ENCODE assay signal across 10 mouse cellular contexts in the genomic region with DNA sequence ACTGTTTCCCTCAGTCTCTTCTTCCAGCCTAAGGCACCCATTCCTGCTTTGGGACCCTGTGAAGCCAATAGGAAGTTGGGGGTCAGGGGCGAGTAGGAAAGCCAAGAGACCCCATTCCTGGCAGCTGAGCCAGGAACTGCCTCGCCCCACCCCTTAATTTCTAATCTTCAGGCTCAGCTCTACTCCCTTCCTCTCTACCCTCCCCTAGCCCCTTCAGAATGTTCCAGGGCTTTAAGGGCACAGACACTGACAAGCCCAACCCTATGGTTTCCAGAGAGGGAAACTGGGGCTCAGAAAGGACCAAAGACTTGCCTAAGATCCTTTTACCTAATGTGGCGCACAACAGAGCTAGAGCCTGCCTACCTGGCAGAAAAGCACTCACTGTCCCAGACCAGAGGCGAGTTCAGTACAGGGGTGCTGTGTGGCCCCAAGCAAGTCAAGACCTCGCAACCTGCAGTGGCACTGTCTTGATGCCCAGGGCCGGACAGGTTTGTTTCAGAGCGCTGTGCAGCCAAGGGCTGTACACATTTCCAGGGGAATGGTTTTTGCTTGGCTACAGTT. TPM values are rescaled to one million over a fixed set of nuclear protein-coding genes. Genes with fewer than 3 reads are reported as not detected.
DNase-seq lines count a peak whose midpoint lies in the region; ATAC-seq and TF ChIP-seq lines count a peak whose summit lies in the region.
"Had no signal": no experiment of that assay in that cellular context is flagged by ENCODE, and none has a peak within 500 bp of the region (broad histone marks: within the 10 kb centered on the region; RNA-seq: fewer than 3 reads in every experiment).

No protein-coding gene starts in this region.

- TF ChIP-seq CTCF in lung, postnatal 0 days (IDR thresholded peaks at IDR 0.05), result no peak
- no peak for TF ChIP-seq CTCF in lung, adult 2 months (IDR thresholded peaks at IDR 0.05; ENCODE audit: insufficient read depth, low read length)

- no peak overlapping the region for H3K4me2 ChIP-seq in lung, postnatal 0 days (replicated peaks; ENCODE audit: low read depth, low read length)
- peak overlapping the region; percentile 42 for H3K4me2 ChIP-seq in stomach, embryonic 16.5 days (ENCODE audit: low read depth, low read length)

- no peak for DNase-seq in heart, embryonic 10.5 days (ENCODE audit: low spot score)
- no peak for DNase-seq in heart, adult 18-20 months
- DNase-seq in lung, postnatal 0 days (ENCODE audit: low spot score), result no peak
- no peak for DNase-seq in lung, adult 2 months
- DNase-seq in limb, embryonic 10.5 days (ENCODE audit: low spot score), result no peak
- DNase-seq in B cell, adult 2 months, result no peak
- DNase-seq in layer of hippocampus, adult 18-20 months (ENCODE audit: low spot score in 2 of 2), result no peak
- DNase-seq: heart, postnatal 4 days; layer of hippocampus, adult 9-11 months had no signal

- peak overlapping the region; percentile 46 for H3K4me3 ChIP-seq in heart, embryonic 10.5 days
- no peak overlapping the region for H3K4me3 ChIP-seq in lung, postnatal 0 days (ENCODE audit: low read depth, low read length)
- no peak overlapping the region for H3K4me3 ChIP-seq in lung, adult 2 months (replicated peaks; ENCODE audit: extremely low read depth, low read depth, low read length)
- peak overlapping the region; percentile 32 for H3K4me3 ChIP-seq in limb, embryonic 10.5 days
- no peak overlapping the region; the same call in 1 of the 2 replicates for H3K4me3 ChIP-seq in stomach, embryonic 16.5 days (replicated peaks; ENCODE audit: low read length)

- H3K36me3 ChIP-seq in heart, embryonic 10.5 days, result no peaks in the 10 kb centered on the region
- H3K36me3 ChIP-seq in lung, postnatal 0 days (ENCODE audit: insufficient read depth, low read length), result no peaks in the 10 kb centered on the region
- no peaks in the 10 kb centered on the region for H3K36me3 ChIP-seq in limb, embryonic 10.5 days
- no peaks in the 10 kb centered on the region for H3K36me3 ChIP-seq in stomach, embryonic 16.5 days (ENCODE audit: control insufficient read depth, insufficient read depth, low read length)

- 44% methylated on average over 7 of the region's 7 CpGs for WGBS in heart, embryonic 10.5 days
- WGBS in lung, postnatal 0 days, result 61% methylated on average over 7 of the region's 7 CpGs
- 65% methylated on average over 7 of the region's 7 CpGs for WGBS in lung, adult 2 months
- WGBS in limb, embryonic 10.5 days, result 46% methylated on average over 7 of the region's 7 CpGs
- WGBS in stomach, embryonic 16.5 days, result 54% methylated on average over 7 of the region's 7 CpGs

- H3K4me1 ChIP-seq in heart, embryonic 10.5 days, result peaks cover 35% of the 10 kb centered on the region
- no peaks in the 10 kb centered on the region for H3K4me1 ChIP-seq in lung, postnatal 0 days (ENCODE audit: insufficient read depth, low read depth, low read length)
- no peaks in the 10 kb centered on the region for H3K4me1 ChIP-seq in lung, adult 2 months (ENCODE audit: control insufficient read depth, insufficient read depth, low read length)
- peaks cover 22% of the 10 kb centered on the region for H3K4me1 ChIP-seq in limb, embryonic 10.5 days
- peaks cover 20% of the 10 kb centered on the region for H3K4me1 ChIP-seq in stomach, embryonic 16.5 days (ENCODE audit: control insufficient read depth, insufficient read depth, low read length)

- H3K9ac ChIP-seq in lung, postnatal 0 days (replicated peaks; ENCODE audit: low read depth), result no peak overlapping the region
- H3K9ac ChIP-seq in stomach, embryonic 16.5 days (ENCODE audit: low read length), result peak overlapping the region; percentile 49

- ATAC-seq in lung, postnatal 0 days, result 0 out of 2 replicates have a peak, but pooled peaks have one; percentile 4
- ATAC-seq in stomach, embryonic 16.5 days (ENCODE audit: insufficient read depth, low FRiP score), result no peak

- H3K27me3 ChIP-seq in heart, embryonic 10.5 days (ENCODE audit: insufficient read depth, poor library complexity, severe bottlenecking), result peaks cover 47% of the 10 kb centered on the region
- H3K27me3 ChIP-seq in lung, postnatal 0 days (replicated peaks; ENCODE audit: insufficient read depth, low read length), result 0 out of 2 replicates have a peak, but pooled peaks cover 3% of the 10 kb centered on the region
- H3K27me3 ChIP-seq in limb, embryonic 10.5 days (ENCODE audit: low read depth, poor library complexity, severe bottlenecking), result peaks cover 50% of the 10 kb centered on the region
- H3K27me3 ChIP-seq in stomach, embryonic 16.5 days (ENCODE audit: control insufficient read depth, insufficient read depth, low read length), result peaks cover 21% of the 10 kb centered on the region; the same call in 1 of the 2 replicates

- TF ChIP-seq EP300 in lung, postnatal 0 days (IDR thresholded peaks at IDR 0.05), result no peak

- H3K27ac ChIP-seq in heart, embryonic 10.5 days, result peak overlapping the region; percentile 70
- H3K27ac ChIP-seq in lung, postnatal 0 days (ENCODE audit: low read length), result no peak overlapping the region
- 0 out of 2 replicates have a peak overlapping the region, but pooled peaks have one; percentile 38 for H3K27ac ChIP-seq in limb, embryonic 10.5 days
- H3K27ac ChIP-seq in stomach, embryonic 16.5 days (ENCODE audit: low read length), result no peak overlapping the region

- TF ChIP-seq POLR2A in lung, adult 2 months (IDR thresholded peaks at IDR 0.05; ENCODE audit: borderline replicate concordance, extremely low read depth, low read depth, low read length), result no peak

- no peaks in the 10 kb centered on the region for H3K9me3 ChIP-seq in heart, embryonic 10.5 days
- H3K9me3 ChIP-seq in lung, postnatal 0 days (ENCODE audit: low read length), result no peaks in the 10 kb centered on the region
- H3K9me3 ChIP-seq in limb, embryonic 10.5 days (replicated peaks), result no peaks in the 10 kb centered on the region
- H3K9me3 ChIP-seq in stomach, embryonic 16.5 days (replicated peaks; ENCODE audit: control insufficient read depth, low read length), result no peaks in the 10 kb centered on the region

RNA-seq across cellular contexts. Expression of gene Rhd, which starts 5.6 kb away (rescaled TPM):
- polyA plus RNA-seq in heart, embryonic 10.5 days (2016; fragmentation: Nextera tagmentation; extraction: Ambion mirVana), result 24.2 and 38.7 TPM in 2 replicates
- total RNA-seq in heart, adult 18-20 months (2021), result 1 to 10 TPM; 6.9 TPM
- 1.5 and 2.8 TPM in 2 replicates for polyA plus RNA-seq in lung, postnatal 0 days (2015; fragmentation: Nextera tagmentation; extraction: Ambion mirVana)
- polyA plus RNA-seq in lung, adult 2 months (2012; rRNA removed), result 0.14 TPM in 1 of 2 replicates, not detected in the other
- 9.7 and 9.8 TPM in 2 replicates for polyA plus RNA-seq in limb, embryonic 10.5 days (2016; fragmentation: Nextera tagmentation; extraction: Ambion mirVana)
- polyA plus RNA-seq in stomach, embryonic 16.5 days (2015; fragmentation: Nextera tagmentation; extraction: Ambion mirVana), result 20.8 and 23.5 TPM in 2 replicates
- total RNA-seq in layer of hippocampus, adult 18-20 months (2021), result not detected

RNA-seq across cellular contexts. Expression of gene Maco1, which starts 16.8 kb away (rescaled TPM):
- 21.7 and 31.4 TPM in 2 replicates for polyA plus RNA-seq in heart, embryonic 10.5 days (2016; fragmentation: Nextera tagmentation; extraction: Ambion mirVana)
- total RNA-seq in heart, adult 18-20 months (2021), result 10 to 100 TPM; 19.9 to 21.3 TPM
- polyA plus RNA-seq in lung, postnatal 0 days (2015; fragmentation: Nextera tagmentation; extraction: Ambion mirVana), result 32.5 and 33.1 TPM in 2 replicates
- 7.8 and 9.2 TPM in 2 replicates for polyA plus RNA-seq in lung, adult 2 months (2012; rRNA removed)
- 38.1 and 48.2 TPM in 2 replicates for polyA plus RNA-seq in limb, embryonic 10.5 days (2016; fragmentation: Nextera tagmentation; extraction: Ambion mirVana)
- polyA plus RNA-seq in stomach, embryonic 16.5 days (2015; fragmentation: Nextera tagmentation; extraction: Ambion mirVana), result 30.6 and 30.8 TPM in 2 replicates
- 10 to 100 TPM; 42.5 to 44.9 TPM for total RNA-seq in layer of hippocampus, adult 18-20 months (2021)

RNA-seq across cellular contexts. Expression of gene Tmem50a, which starts 44.9 kb away (rescaled TPM):
- 129 and 131 TPM in 2 replicates for polyA plus RNA-seq in heart, embryonic 10.5 days (2016; fragmentation: Nextera tagmentation; extraction: Ambion mirVana)
- 10 to 100 TPM; 61.9 to 65.3 TPM for total RNA-seq in heart, adult 18-20 months (2021)
- 271 and 296 TPM in 2 replicates for polyA plus RNA-seq in lung, postnatal 0 days (2015; fragmentation: Nextera tagmentation; extraction: Ambion mirVana)
- polyA plus RNA-seq in lung, adult 2 months (2012; rRNA removed), result 125 and 169 TPM in 2 replicates
- polyA plus RNA-seq in limb, embryonic 10.5 days (2016; fragmentation: Nextera tagmentation; extraction: Ambion mirVana), result 129 and 133 TPM in 2 replicates
- polyA plus RNA-seq in stomach, embryonic 16.5 days (2015; fragmentation: Nextera tagmentation; extraction: Ambion mirVana), result 177 TPM in 2 replicates
- 100 to 1,000 TPM; 120 to 123 TPM for total RNA-seq in layer of hippocampus, adult 18-20 months (2021)

RNA-seq across cellular contexts. Expression of gene Rsrp1, which starts 53.5 kb away (rescaled TPM):
- 329 and 376 TPM in 2 replicates for polyA plus RNA-seq in heart, embryonic 10.5 days (2016; fragmentation: Nextera tagmentation; extraction: Ambion mirVana)
- 100 to 1,000 TPM; 177 to 237 TPM for total RNA-seq in heart, adult 18-20 months (2021)
- polyA plus RNA-seq in lung, postnatal 0 days (2015; fragmentation: Nextera tagmentation; extraction: Ambion mirVana), result 542 and 611 TPM in 2 replicates
- polyA plus RNA-seq in lung, adult 2 months (2012; rRNA removed), result 533 and 883 TPM in 2 replicates
- 299 and 383 TPM in 2 replicates for polyA plus RNA-seq in limb, embryonic 10.5 days (2016; fragmentation: Nextera tagmentation; extraction: Ambion mirVana)
- 511 and 534 TPM in 2 replicates for polyA plus RNA-seq in stomach, embryonic 16.5 days (2015; fragmentation: Nextera tagmentation; extraction: Ambion mirVana)
- 100 to 1,000 TPM; 256 to 262 TPM for total RNA-seq in layer of hippocampus, adult 18-20 months (2021)

Comparison
In these comparisons a context has a peak if more than half of its experiments do, and no peak if none do; other contexts are left out.
1. H3K27ac ChIP-seq: peak in heart, embryonic 10.5 days (single experiment) and limb, embryonic 10.5 days (single experiment); none in lung, postnatal 0 days (single experiment) and stomach, embryonic 16.5 days (single experiment).
2. H3K4me3 ChIP-seq: peak in heart, embryonic 10.5 days (single experiment) and limb, embryonic 10.5 days (single experiment); none in lung, postnatal 0 days (single experiment), lung, adult 2 months (single experiment) and stomach, embryonic 16.5 days (single experiment).